24 mouse cellular contexts compared by ENCODE assay signal in genomic region chr12:33981433-33981832, GRCm38 (mm10). TPM values are rescaled to one million over a fixed set of nuclear protein-coding genes. Genes with fewer than 3 reads are reported as not detected.
A peak's percentile ranks its signal among the peaks of the same experiment; 100 is the strongest.
DNase-seq lines count a peak whose midpoint lies in the region; ATAC-seq and TF ChIP-seq lines count a peak whose summit lies in the region.
"Had no signal": no experiment of that assay in that cellular context is flagged by ENCODE, and none has a peak within 500 bp of the region (broad histone marks: within the 10 kb centered on the region; RNA-seq: fewer than 3 reads in every experiment).

No protein-coding gene starts in this region.

- peak; percentile 27 for DNase-seq in heart, adult 11 months
- DNase-seq in heart, postnatal 25 days (ENCODE audit: low spot score) = no peak
- peak; percentile 48 for DNase-seq in midbrain, embryonic 14.5 days
- peak; percentile 25 for DNase-seq in Patski (ENCODE audit: low read depth, low spot score)
- DNase-seq in embryonic facial prominence, embryonic 14.5 days (ENCODE audit: low spot score) = peak; percentile 67
- DNase-seq in spleen, postnatal 4 days (ENCODE audit: low spot score in 2 of 2) = no peak
- DNase-seq: adrenal gland, postnatal 10 days; cerebellum, adult 2 months; kidney, adult 11 months; kidney, postnatal 10 days; liver; liver, postnatal 0 days; lung, postnatal 36 days; right cerebral cortex, postnatal 14 days; thymus, postnatal 25 days had no signal

- in situ Hi-C loops in Patski (cut with MboI; ENCODE audit: low pct_unique_long_range_greater_than_20kb) = no loop called here

- WGBS in midbrain, embryonic 14.5 days = 26% methylated on average over 7 of the region's 7 CpGs
- WGBS in midbrain, embryonic 15.5 days = 20% methylated on average over 7 of the region's 7 CpGs
- WGBS in embryonic facial prominence, embryonic 14.5 days = 22% methylated on average over 7 of the region's 7 CpGs

- no peak overlapping the region for H3K4me2 ChIP-seq in midbrain, embryonic 14.5 days (ENCODE audit: low read length)
- no peak overlapping the region for H3K4me2 ChIP-seq in midbrain, embryonic 15.5 days
- no peak overlapping the region for H3K4me2 ChIP-seq in embryonic facial prominence, embryonic 14.5 days (ENCODE audit: low read depth, low read length)
- H3K4me2 ChIP-seq: hindbrain, embryonic 15.5 days had no signal

- no peaks in the 10 kb centered on the region for H3K9me3 ChIP-seq in midbrain, embryonic 14.5 days (ENCODE audit: control insufficient read depth, low read length)
- no peaks in the 10 kb centered on the region for H3K9me3 ChIP-seq in midbrain, embryonic 15.5 days
- H3K9me3 ChIP-seq in embryonic facial prominence, embryonic 14.5 days (ENCODE audit: control insufficient read depth, low read length) = no peaks in the 10 kb centered on the region
- H3K9me3 ChIP-seq: hindbrain, embryonic 15.5 days had no signal

- H3K27me3 ChIP-seq in midbrain, embryonic 14.5 days (ENCODE audit: control insufficient read depth, insufficient read depth, low read length) = no peaks in the 10 kb centered on the region
- no peaks in the 10 kb centered on the region for H3K27me3 ChIP-seq in midbrain, embryonic 15.5 days (replicated peaks)
- H3K27me3 ChIP-seq in Patski = peaks cover 2% of the 10 kb centered on the region
- H3K27me3 ChIP-seq in embryonic facial prominence, embryonic 14.5 days (replicated peaks; ENCODE audit: control insufficient read depth, insufficient read depth, low read length) = no peaks in the 10 kb centered on the region
- H3K27me3 ChIP-seq: hindbrain, embryonic 15.5 days had no signal

- no peaks in the 10 kb centered on the region for H3K36me3 ChIP-seq in midbrain, embryonic 14.5 days (ENCODE audit: control insufficient read depth, insufficient read depth, low read length)
- no peaks in the 10 kb centered on the region for H3K36me3 ChIP-seq in midbrain, embryonic 15.5 days (replicated peaks)
- H3K36me3 ChIP-seq in embryonic facial prominence, embryonic 14.5 days (ENCODE audit: control insufficient read depth, insufficient read depth, low read length) = no peaks in the 10 kb centered on the region
- H3K36me3 ChIP-seq: hindbrain, embryonic 15.5 days had no signal

- no peak for TF ChIP-seq CTCF in Patski (IDR thresholded peaks at IDR 0.05)

- CTCF ChIA-PET in Patski (lab: Charles Lee) = interaction anchor here (1.0 kb wide), 1 partner anchor 9 kb away, joined by 3 read pairs; no protein-coding TSS in a partner anchor

- no peak overlapping the region for H3K4me3 ChIP-seq in midbrain, embryonic 14.5 days (replicated peaks; ENCODE audit: low read depth, low read length)
- no peak overlapping the region for H3K4me3 ChIP-seq in midbrain, embryonic 15.5 days
- H3K4me3 ChIP-seq in embryonic facial prominence, embryonic 14.5 days (ENCODE audit: low read depth, low read length) = no peak overlapping the region
- H3K4me3 ChIP-seq: erythroblast, embryonic 14.5 days; hindbrain, embryonic 15.5 days had no signal

- intact Hi-C loops in heart, postnatal 25 days (cut with DNase I) = no loop called here

- no peak for ATAC-seq in midbrain, embryonic 14.5 days (ENCODE audit: low FRiP score, low TSS enrichment)
- ATAC-seq in midbrain, embryonic 15.5 days (replicated peaks) = no peak
- ATAC-seq in Patski = peak; percentile 65
- ATAC-seq in embryonic facial prominence, embryonic 14.5 days (ENCODE audit: low read depth) = no peak
- ATAC-seq: forebrain, embryonic 16.5 days; liver, postnatal 0 days had no signal

- H3K4me1 ChIP-seq in midbrain, embryonic 14.5 days (ENCODE audit: control insufficient read depth, insufficient read depth, low read length) = no peaks in the 10 kb centered on the region
- H3K4me1 ChIP-seq in midbrain, embryonic 15.5 days = no peaks in the 10 kb centered on the region
- H3K4me1 ChIP-seq in embryonic facial prominence, embryonic 14.5 days (ENCODE audit: control insufficient read depth, insufficient read depth, low read length) = 0 out of 2 replicates have a peak, but pooled peaks cover 4% of the 10 kb centered on the region
- H3K4me1 ChIP-seq: hindbrain, embryonic 15.5 days had no signal

- POLR2A ChIA-PET in Patski (lab: Charles Lee) = no interaction called here

- H3K27ac ChIP-seq in midbrain, embryonic 14.5 days (replicated peaks; ENCODE audit: low read depth, low read length) = no peak overlapping the region
- no peak overlapping the region for H3K27ac ChIP-seq in midbrain, embryonic 15.5 days
- H3K27ac ChIP-seq in embryonic facial prominence, embryonic 14.5 days (replicated peaks; ENCODE audit: low read depth, low read length) = peak overlapping the region; percentile 53; the same call in 1 of the 2 replicates
- H3K27ac ChIP-seq: hindbrain, embryonic 15.5 days; stomach, postnatal 0 days had no signal

- no peak overlapping the region for H3K9ac ChIP-seq in midbrain, embryonic 14.5 days (replicated peaks; ENCODE audit: low read length)
- H3K9ac ChIP-seq in midbrain, embryonic 15.5 days = no peak overlapping the region
- no peak overlapping the region for H3K9ac ChIP-seq in embryonic facial prominence, embryonic 14.5 days (ENCODE audit: low read depth, low read length)
- H3K9ac ChIP-seq: hindbrain, embryonic 15.5 days; liver, postnatal 0 days had no signal

RNA-seq across cellular contexts. Expression of gene Twist1, which starts 24.0 kb away (rescaled TPM):
- 1 to 10 TPM; 1.9 to 2.0 TPM for total RNA-seq in heart, postnatal 25 days (2021)
- polyA plus RNA-seq in midbrain, embryonic 14.5 days (2014; fragmentation: Nextera tagmentation; extraction: Ambion mirVana) = 1.2 and 2.1 TPM in 2 replicates
- polyA plus RNA-seq in midbrain, embryonic 15.5 days (2015; fragmentation: Nextera tagmentation; extraction: Ambion mirVana) = 1.2 and 1.5 TPM in 2 replicates
- polyA plus RNA-seq in Patski (2021) = 12.3 TPM
- polyA plus RNA-seq in embryonic facial prominence, embryonic 14.5 days (2014; fragmentation: Nextera tagmentation; extraction: Ambion mirVana) = 39.1 and 41.1 TPM in 2 replicates
- total RNA-seq: MEL had no signal
- polyA plus RNA-seq: erythroblast, embryonic 14.5 days had no signal

RNA-seq across cellular contexts. Expression of gene Ferd3l, which starts 53.2 kb away (rescaled TPM):
- not detected for total RNA-seq in heart, postnatal 25 days (2021)
- 0.41 and 1.7 TPM in 2 replicates for polyA plus RNA-seq in midbrain, embryonic 14.5 days (2014; fragmentation: Nextera tagmentation; extraction: Ambion mirVana)
- 0.71 and 0.86 TPM in 2 replicates for polyA plus RNA-seq in midbrain, embryonic 15.5 days (2015; fragmentation: Nextera tagmentation; extraction: Ambion mirVana)
- not detected for polyA plus RNA-seq in Patski (2021)
- polyA plus RNA-seq in embryonic facial prominence, embryonic 14.5 days (2014; fragmentation: Nextera tagmentation; extraction: Ambion mirVana) = not detected in 2 replicates
- total RNA-seq: adrenal gland, postnatal 10 days; gastrocnemius, adult 8-10 months; layer of hippocampus, adult 8-10 months; MEL had no signal
- polyA plus RNA-seq: cerebellum, adult 2 months; erythroblast, embryonic 14.5 days; forebrain, embryonic 16.5 days; heart, postnatal 0 days; liver, postnatal 0 days; stomach, postnatal 0 days had no signal

Comparison
In these comparisons a context has a peak if more than half of its experiments do, and no peak if none do; other contexts are left out.
1. DNase-seq: peak in heart, adult 11 months (single experiment), midbrain, embryonic 14.5 days (single experiment), Patski (single experiment) and embryonic facial prominence, embryonic 14.5 days (single experiment); none in heart, postnatal 25 days (single experiment) and spleen, postnatal 4 days (0 of 2).